Mouse (Mus musculus): ENCODE results near the gene Wbp2. TPM values are rescaled to one million over a fixed set of nuclear protein-coding genes. Genes with fewer than 3 reads are reported as not detected.

Gene Wbp2
- total RNA-seq (2021), result 100 to 1,000 TPM; 387 to 414 TPM
- long read RNA-seq, experiment 1, transcript Wbp2-204 (5 exons, 789 nt), result minor isoform, 7 of 423 reads
- long read RNA-seq, experiment 1, transcript Wbp2-202 (7 exons, 1,012 nt), result minor isoform, 71 of 423 reads
- long read RNA-seq, experiment 1, transcript Wbp2-201 (8 exons, 1,826 nt), result major isoform, 288 of 423 reads
- long read RNA-seq, experiment 1, partial matches to known transcripts, result 15 of 423 reads
- long read RNA-seq, experiment 1, other reads (novel, unspliced or antisense), result 42 of 423 reads
- long read RNA-seq, experiment 2, transcript Wbp2-201 (8 exons, 1,826 nt), result major isoform, 153 of 234 reads
- long read RNA-seq, experiment 2, transcript Wbp2-202 (7 exons, 1,012 nt), result minor isoform, 39 of 234 reads
- long read RNA-seq, experiment 2, partial matches to known transcripts, result 12 of 234 reads
- long read RNA-seq, experiment 2, other reads (novel, unspliced or antisense), result 26 of 234 reads

- peak within 1 kb of the TSS; percentile 72 for H3K4me3 ChIP-seq
- peak; percentile 42 for TF ChIP-seq CTCF (IDR thresholded peaks at IDR 0.05)
- intact Hi-C loops (cut with DNase I), result loop anchor here (1.0 to 5.0 kb wide), 4 partner anchors 44 to 136 kb away; partner anchors contain the start of gene Unk
- peak; percentile 94 to 96 for DNase-seq (ENCODE audit: extremely low spot score in 1 of 2, low spot score in 2 of 2)
- H3K27ac ChIP-seq, result peak within 1 kb of the TSS; percentile 92
Measured at GRCm38 (mm10) chr11:116086258-116087193, at the start of gene Wbp2. Gene Wbp2, minus strand, starts transcription at chr11:116086995.

- intact Hi-C loops (cut with DNase I), result loop anchor here (5.0 kb wide), 2 partner anchors 112 to 197 kb away; no protein-coding TSS in a partner anchor
- DNase-seq (ENCODE audit: extremely low spot score in 1 of 2, low spot score in 2 of 2), result no peak
- H3K27ac ChIP-seq, result no peak overlapping the region
- TF ChIP-seq CTCF (IDR thresholded peaks at IDR 0.05), result no peak
- H3K4me3 ChIP-seq, result no peak overlapping the region
Measured at GRCm38 (mm10) chr11:116134171-116134570, 47.4 kb upstream of the Wbp2 start.

GRCm38 (mm10) chr11:116133497-116133896 is 46.7 kb upstream of the Wbp2 start:
- Histone ChIP-seq H3K4me3 (no peak overlapping the region), H3K27ac (no peak overlapping the region)
- DNase-seq (ENCODE audit: extremely low spot score in 1 of 2, low spot score in 2 of 2), result no peak
- no peak for TF ChIP-seq CTCF (IDR thresholded peaks at IDR 0.05)
- intact Hi-C loops (cut with DNase I), result loop anchor here (5.0 kb wide), 2 partner anchors 111 to 196 kb away; no protein-coding TSS in a partner anchor

DNA sequence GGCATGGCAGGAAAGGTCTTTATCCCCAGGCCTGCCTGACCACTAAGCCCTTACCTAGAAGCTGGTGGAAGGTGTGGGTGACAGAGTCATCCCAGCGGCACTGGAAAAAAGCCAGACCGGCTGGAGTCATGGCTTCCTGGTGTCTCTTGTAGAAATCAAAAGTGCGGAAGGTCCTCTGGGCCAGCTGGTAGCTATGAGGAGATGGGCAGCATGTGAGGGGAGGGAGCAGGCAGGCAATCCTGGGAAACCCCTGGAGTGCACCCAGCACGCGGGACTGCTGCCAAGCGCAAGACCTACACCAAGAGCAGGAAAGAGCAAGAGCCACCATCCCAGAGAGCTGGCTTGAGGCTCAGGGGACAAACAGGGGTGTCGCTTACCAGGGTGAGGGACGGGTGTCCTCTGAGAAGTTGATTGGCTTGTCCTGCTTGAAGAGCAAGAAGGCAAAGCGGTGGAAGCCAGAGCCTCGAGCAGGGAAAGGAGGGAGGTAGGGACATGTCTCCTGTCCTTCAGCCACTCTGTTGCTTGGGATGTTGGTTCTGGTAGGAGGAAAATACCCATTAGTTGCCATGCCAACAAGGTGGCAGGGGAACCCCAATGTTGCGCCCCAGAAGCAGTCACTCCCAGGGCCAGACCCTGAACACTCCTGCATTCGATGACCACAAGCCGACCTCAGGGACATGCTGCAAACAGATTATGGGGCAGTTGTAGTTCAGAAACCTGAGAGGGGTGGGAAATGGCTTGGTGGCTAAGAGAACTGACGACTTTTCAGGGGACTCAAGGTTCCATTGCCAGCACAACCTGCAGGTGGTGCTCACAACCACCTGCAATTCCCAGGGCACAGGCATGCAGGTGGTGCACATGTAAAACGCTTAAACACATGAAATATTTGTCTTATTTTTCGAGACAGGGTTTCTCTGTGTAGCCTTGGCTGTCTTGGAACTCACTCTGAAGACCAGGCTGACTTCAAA is 45.9 kb upstream of the Wbp2 start:
- Histone ChIP-seq H3K4me3 (no peak overlapping the region), H3K27ac (no peak overlapping the region)
- TF ChIP-seq CTCF (IDR thresholded peaks at IDR 0.05), result peak; percentile 26
- intact Hi-C loops (cut with DNase I), result loop anchor here (5.0 kb wide), 2 partner anchors 110 to 195 kb away; no protein-coding TSS in a partner anchor
- no peak for DNase-seq (ENCODE audit: extremely low spot score in 1 of 2, low spot score in 2 of 2)

DNA sequence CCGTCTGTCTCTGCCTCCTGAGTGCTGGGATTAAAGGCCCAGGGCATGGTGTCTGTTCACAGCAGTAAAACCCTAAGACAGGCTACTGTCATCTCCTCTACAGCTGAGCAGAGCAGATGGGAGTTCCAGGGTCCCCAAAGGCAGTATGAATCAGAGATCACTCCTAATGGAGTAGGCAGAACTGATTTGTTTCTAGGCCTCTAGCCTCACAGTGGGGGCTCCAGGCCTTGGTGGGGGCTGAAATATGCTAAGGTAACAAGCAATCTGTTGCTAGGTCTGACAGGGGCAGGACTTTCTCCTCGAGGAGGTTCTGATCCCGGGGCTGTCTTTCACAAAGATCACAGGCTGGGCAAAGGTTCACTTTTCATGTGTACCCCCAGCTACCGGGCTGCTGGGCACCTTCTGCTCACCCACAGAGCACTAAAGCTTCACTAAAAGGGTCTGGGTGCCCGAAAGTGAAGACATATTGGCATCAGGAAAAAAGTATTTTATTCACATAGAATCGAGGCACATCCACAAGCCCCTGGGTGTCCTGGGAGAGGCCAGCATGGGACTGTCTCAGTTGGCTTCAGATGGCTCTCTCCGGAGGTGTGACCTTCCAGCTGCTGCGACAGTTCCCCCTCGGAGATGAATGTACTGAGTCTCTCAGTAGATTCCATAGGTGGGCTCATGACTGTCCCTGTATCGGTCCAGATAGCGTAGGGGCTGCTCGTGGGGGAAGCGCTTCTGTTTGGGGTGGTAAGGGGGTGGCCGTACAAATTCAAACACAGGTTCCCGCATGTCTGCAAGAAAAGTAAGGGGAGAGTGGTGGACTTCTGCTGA is 44.8 kb upstream of the Wbp2 start:
- H3K4me3 ChIP-seq, result peak overlapping the region; percentile 82
- no peak for DNase-seq (ENCODE audit: extremely low spot score in 1 of 2, low spot score in 2 of 2)
- intact Hi-C loops (cut with DNase I), result loop anchor here (5.0 kb wide), 2 partner anchors 109 to 194 kb away; no protein-coding TSS in a partner anchor
- H3K27ac ChIP-seq, result peak overlapping the region; percentile 93
- no peak for TF ChIP-seq CTCF (IDR thresholded peaks at IDR 0.05)

DNA sequence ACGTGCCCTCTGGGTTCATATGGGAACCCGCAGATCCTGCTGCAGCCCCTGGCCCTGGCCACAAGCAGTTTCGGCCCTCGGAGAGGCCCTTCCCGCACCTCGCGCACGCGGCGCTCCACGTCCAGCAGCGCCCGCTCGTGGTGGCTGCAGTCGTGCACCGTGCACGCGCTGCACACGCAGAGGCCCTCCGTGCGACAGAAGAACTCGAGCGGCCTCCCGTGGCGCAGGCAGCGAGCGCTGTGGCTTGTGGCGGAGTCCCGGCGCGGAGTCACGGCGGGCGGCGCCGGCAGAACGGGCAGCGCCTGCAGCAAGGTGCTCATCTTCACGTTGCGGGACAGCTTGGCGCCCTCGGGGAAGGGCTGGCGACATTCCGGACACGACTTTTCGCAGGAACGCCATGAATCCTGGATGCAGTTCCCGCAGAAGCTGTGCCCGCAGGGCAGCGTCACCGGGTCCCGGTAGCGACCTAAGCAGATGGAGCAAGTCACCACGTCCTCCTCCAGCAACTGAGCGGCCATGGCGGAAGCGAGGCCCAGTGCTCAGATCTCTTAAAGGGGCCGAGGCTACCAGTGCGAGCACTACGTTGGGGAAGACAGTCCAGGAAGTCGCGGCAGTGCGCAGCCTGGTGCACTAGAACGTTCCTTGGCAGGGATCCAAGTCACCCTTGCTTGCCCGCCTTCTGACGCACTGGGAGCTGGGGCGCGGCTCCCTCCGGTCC is 43.9 kb upstream of the Wbp2 start, which contains the start of gene Trim65:
Gene Trim65 (minus strand): TSS at position 641 of the 718 bp plus-strand sequence.
- H3K27ac ChIP-seq, result peak within 1 kb of the TSS; percentile 93
- H3K4me3 ChIP-seq, result peak within 1 kb of the TSS; percentile 82
- intact Hi-C loops (cut with DNase I), result loop anchor here (1.0 to 5.0 kb wide), 3 partner anchors 43 to 193 kb away; no protein-coding TSS in a partner anchor
- peak; percentile 88 to 89 for DNase-seq (ENCODE audit: extremely low spot score in 1 of 2, low spot score in 2 of 2)
- TF ChIP-seq CTCF (IDR thresholded peaks at IDR 0.05), result peak; percentile 85

DNA sequence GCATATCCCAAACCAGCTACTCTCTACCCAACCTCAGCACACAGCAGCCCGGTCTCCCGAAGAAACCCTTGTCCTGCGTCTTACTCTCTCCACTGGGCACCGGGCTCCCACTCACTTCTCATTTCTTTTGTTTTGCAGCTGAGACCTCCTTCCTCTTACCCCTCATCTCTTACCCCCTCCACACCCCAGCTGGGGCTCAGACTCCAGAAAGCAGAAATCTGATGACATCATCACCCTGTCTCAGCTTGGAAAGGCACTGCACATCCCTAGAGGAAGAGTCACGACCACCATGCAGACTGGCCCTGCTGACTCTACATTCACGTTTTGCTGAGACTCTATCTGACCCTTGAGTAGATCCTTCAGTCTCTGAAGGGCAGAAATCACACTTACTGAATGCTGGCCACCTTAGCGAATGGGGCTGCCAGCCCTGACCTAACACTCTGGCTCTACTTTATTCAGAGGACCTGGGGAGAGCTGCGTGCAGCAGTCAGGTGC is 43.2 kb upstream of the Wbp2 start:
- peak overlapping the region; percentile 82 for H3K4me3 ChIP-seq
- no peak for DNase-seq (ENCODE audit: extremely low spot score in 1 of 2, low spot score in 2 of 2)
- intact Hi-C loops (cut with DNase I), result loop anchor here (1.0 to 5.0 kb wide), 3 partner anchors 43 to 193 kb away; no protein-coding TSS in a partner anchor
- TF ChIP-seq CTCF (IDR thresholded peaks at IDR 0.05), result no peak
- H3K27ac ChIP-seq, result peak overlapping the region; percentile 93

DNA sequence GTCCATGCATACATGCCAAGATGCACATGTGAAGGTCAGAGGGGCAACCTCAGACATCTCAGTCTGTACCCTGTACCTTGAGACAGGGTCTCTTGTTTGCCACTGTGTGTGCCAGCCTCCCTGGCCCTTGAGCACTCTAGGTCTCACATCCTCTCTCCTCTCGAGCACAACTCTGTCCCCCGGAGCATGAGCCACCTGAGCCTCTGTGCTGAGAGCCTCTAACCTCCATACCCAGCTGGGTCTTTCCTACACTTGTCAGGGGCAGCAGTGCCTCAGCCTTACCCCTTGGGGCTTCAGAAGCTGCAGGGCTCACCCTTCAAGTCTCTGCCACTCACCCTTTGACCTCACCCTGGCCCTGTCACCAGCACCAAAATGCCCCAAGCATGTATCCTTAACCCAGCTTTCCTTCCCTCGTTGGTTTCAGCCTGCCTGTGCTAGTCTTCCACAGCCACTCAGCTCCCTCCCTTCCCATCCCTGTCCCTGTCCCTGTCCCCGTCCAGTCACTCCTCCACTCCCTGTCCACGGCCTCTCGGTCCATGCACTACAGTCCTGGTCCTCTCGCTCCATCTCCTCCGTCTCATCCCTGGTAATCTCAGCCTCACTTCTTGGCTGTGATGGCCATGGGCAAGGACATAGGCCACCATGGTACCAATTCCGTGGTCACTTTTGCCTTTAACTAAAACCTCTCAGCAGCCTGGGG is 42.4 kb upstream of the Wbp2 start:
- no peak for DNase-seq (ENCODE audit: extremely low spot score in 1 of 2, low spot score in 2 of 2)
- Histone ChIP-seq H3K4me3 (no peak overlapping the region), H3K27ac (no peak overlapping the region)
- no peak for TF ChIP-seq CTCF (IDR thresholded peaks at IDR 0.05)
- intact Hi-C loops (cut with DNase I), result no loop called here

Data from left cerebral cortex, adult 2 months (tissue).